Mouse (Mus musculus): Measurements from ENCODE around the gene Lemd1. TPM values are rescaled to one million over a fixed set of nuclear protein-coding genes. Genes with fewer than 3 reads are reported as not detected.
A peak's percentile ranks its signal among the peaks of the same experiment; 100 is the strongest.

The Lemd1 gene
- polyA plus RNA-seq (2015; fragmentation: Nextera tagmentation; extraction: Ambion mirVana), result 10.9 and 12.7 TPM in 2 replicates

DNA sequence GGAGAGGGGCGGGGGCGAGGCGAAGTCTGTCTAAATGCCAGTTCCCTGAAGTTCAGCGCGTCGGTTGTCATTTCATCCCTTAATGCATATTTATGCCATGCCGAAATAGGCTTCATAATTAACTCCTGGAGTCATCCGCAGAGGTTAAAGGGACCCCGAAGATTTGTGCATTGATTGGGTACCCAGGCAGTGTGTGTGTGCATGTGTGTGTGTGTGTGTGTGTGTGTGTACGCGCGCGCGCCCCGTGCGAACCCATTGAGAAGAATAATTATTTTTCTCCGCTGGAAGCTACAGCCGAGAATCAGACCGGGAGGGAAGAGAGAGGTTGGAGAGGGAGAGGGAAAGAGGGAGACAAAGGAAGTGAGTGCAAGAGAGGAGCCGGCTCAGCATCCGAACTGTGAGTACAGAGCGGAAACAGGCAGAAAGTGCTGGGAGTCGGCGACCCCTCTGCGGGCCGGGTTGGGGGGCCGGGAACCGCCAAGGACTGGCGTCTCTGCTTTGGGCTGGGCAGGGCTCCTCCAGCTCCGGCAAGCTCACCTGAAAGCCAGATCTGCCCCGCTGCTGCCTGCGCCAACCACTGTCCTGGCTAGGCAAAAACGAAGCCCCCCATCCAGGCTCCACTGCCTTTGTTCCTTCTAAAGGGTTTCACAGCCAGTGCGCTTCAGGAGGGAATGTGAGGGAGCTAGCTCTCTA lies at the start of gene Lemd1, which contains the start of gene AC124108.1:
Gene Lemd1 (plus strand): TSS at position 339 of the 693 bp plus-strand sequence.
Gene AC124108.1 (plus strand): TSS at position 365 of the 693 bp plus-strand sequence.

DNA sequence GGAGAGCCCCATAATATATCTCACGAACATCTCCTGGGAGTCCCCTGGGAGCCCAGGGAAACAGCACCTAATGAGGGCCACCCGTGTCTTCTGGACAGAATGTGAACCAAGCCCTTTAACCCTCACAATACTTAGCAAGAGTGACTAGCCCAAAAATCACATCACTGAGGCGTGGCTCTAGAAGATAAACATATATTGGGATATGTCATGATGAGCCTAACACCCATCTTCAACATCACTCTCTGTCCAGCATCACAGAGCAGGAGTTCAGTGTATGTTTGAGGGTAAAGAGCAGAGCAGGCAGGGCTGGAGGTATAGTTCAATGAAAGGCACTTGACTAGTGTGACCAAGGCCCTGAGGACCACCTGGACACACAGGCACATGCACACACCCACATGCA lies 38.4 kb downstream of the Lemd1 start, which contains the start of gene Gm10188:
Gene Gm10188 (minus strand): TSS at position 101 of the 400 bp plus-strand sequence.

GRCm38 (mm10) chr1:132298425-132298800 lies 107.2 kb downstream of the Lemd1 start, which contains the start of gene Klhdc8a:
TSS of gene Klhdc8a (plus strand) at chr1:132298626.

MicroRNAs encoded within 50 kb of the gene (microRNA counts, 519-probe panel; counts per million panel counts)
- microRNA mmu-miR-135b, result 4,619 counts per million, percentile 52 among the panel's probes with 10 or more counts

Small RNA genes within 50 kb of the gene (microRNA-seq; reads per million reads assigned to microRNA genes)
- gene Mir135b, result 4,821 reads per million, percentile 90 among the genes with 10 or more reads in this experiment

Other genes starting within 250 kb of the Lemd1 start
- 0.59 and 0.76 TPM in 2 replicates for gene Slc45a3, start 228.5 kb upstream of the Lemd1 start, polyA plus RNA-seq (2015; fragmentation: Nextera tagmentation; extraction: Ambion mirVana)
- gene Elk4, start 183.8 kb upstream of the Lemd1 start, polyA plus RNA-seq (2015; fragmentation: Nextera tagmentation; extraction: Ambion mirVana), result 8.7 and 9.4 TPM in 2 replicates
- 11.2 and 12.0 TPM in 2 replicates for gene Mfsd4a, start 123.4 kb upstream of the Lemd1 start, polyA plus RNA-seq (2015; fragmentation: Nextera tagmentation; extraction: Ambion mirVana)
- 0.98 and 2.4 TPM in 2 replicates for gene Cdk18, start 51.7 kb upstream of the Lemd1 start, polyA plus RNA-seq (2015; fragmentation: Nextera tagmentation; extraction: Ambion mirVana)
- 0.53 and 0.79 TPM in 2 replicates for gene AC124108.1, start within 50 bp of the Lemd1 start, polyA plus RNA-seq (2015; fragmentation: Nextera tagmentation; extraction: Ambion mirVana)
- 0.45 and 0.57 TPM in 2 replicates for gene Gm10188, start 38.3 kb downstream of the Lemd1 start, polyA plus RNA-seq (2015; fragmentation: Nextera tagmentation; extraction: Ambion mirVana)
- gene Klhdc8a, start 107.2 kb downstream of the Lemd1 start, polyA plus RNA-seq (2015; fragmentation: Nextera tagmentation; extraction: Ambion mirVana), result 11.6 and 11.7 TPM in 2 replicates
- 4.5 and 4.7 TPM in 2 replicates for gene Nuak2, start 124.7 kb downstream of the Lemd1 start, polyA plus RNA-seq (2015; fragmentation: Nextera tagmentation; extraction: Ambion mirVana)
- 33.5 and 35.3 TPM in 2 replicates for gene Tmcc2, start 199.8 kb downstream of the Lemd1 start, polyA plus RNA-seq (2015; fragmentation: Nextera tagmentation; extraction: Ambion mirVana)
- gene Dstyk, start 226.1 kb downstream of the Lemd1 start, polyA plus RNA-seq (2015; fragmentation: Nextera tagmentation; extraction: Ambion mirVana), result 6.4 and 6.8 TPM in 2 replicates